Mouse (Mus musculus) hindbrain, embryonic 14.5 days (tissue): Measurements from ENCODE around the gene Casc3. TPM values are rescaled to one million over a fixed set of nuclear protein-coding genes. Genes with fewer than 3 reads are reported as not detected.

Experiments used
- ATAC-seq: fragments of 200-750 bp; cut with Nextera tagmentation; 2 replicates; pipeline ENCODE4 v1.8.0; 2017; ENCODE audit warnings: moderate number of reproducible peaks, mild to moderate bottlenecking, moderate TSS enrichment, moderate library complexity; ENCODE audit not compliant: low FRiP score
- DNase-seq: peaks from one replicate; pipeline ENCODE4 v3.0.0-alpha.2; 2015; ENCODE audit warnings: low spot score
- H3K27ac ChIP-seq: fragments of 300-500 bp; sonication (generic); 2 replicates; pipeline ENCODE4 v1.5.1; 2014; ENCODE audit warnings: mild to moderate bottlenecking, moderate library complexity
- H3K27me3 ChIP-seq: fragments of 300-500 bp; sonication (generic); 2 replicates; pipeline ENCODE4 v1.6.1; 2014; ENCODE audit warnings: mild to moderate bottlenecking, low read length, mixed read lengths; ENCODE audit not compliant: control insufficient read depth, insufficient read depth
- H3K36me3 ChIP-seq: fragments of 300-500 bp; sonication (generic); replicated peaks from 2 replicates; pipeline ENCODE4 v1.6.1; 2014; ENCODE audit not compliant: control insufficient read depth, insufficient read depth
- H3K4me1 ChIP-seq: fragments of 300-500 bp; sonication (generic); replicated peaks from 2 replicates; pipeline ENCODE4 v1.6.1; 2014; ENCODE audit warnings: antibody characterized with exemption, low read length, mixed read lengths; ENCODE audit not compliant: control insufficient read depth, insufficient read depth
- H3K4me2 ChIP-seq: fragments of 300-500 bp; sonication (generic); replicated peaks from 2 replicates; pipeline ENCODE4 v1.6.1; 2014; ENCODE audit warnings: mild to moderate bottlenecking, moderate library complexity
- H3K4me3 ChIP-seq: fragments of 300-500 bp; sonication (generic); replicated peaks from 2 replicates; pipeline ENCODE4 v1.5.1; 2014; ENCODE audit warnings: mild to moderate bottlenecking, low read length
- H3K9ac ChIP-seq: fragments of 300-500 bp; sonication (generic); 2 replicates; pipeline ENCODE4 v1.6.1; 2014
- H3K9me3 ChIP-seq: fragments of 300-500 bp; sonication (generic); 2 replicates; pipeline ENCODE4 v1.6.1; 2016; ENCODE audit warnings: low read length; ENCODE audit not compliant: control insufficient read depth
- WGBS: fragments of 180-500 bp; shearing (Covaris S2); extraction: QIAGEN DNeasy Blood & Tissue Kit; methylation state at CpG from one replicate; pipeline ENCODE4 v1.1.7; 2014; 5-methylcytosine and 5-hydroxymethylcytosine counted together
- polyA plus RNA-seq: library from polyadenylated mRNA; unstranded; fragments of >200 nt; fragmentation: Nextera tagmentation; extraction: Ambion mirVana; gene quantifications from 2 replicates; pipeline ENCODE4 v1.2.1, GENCODE M21; 2014

Gene Casc3
- polyA plus RNA-seq = 49.3 and 57.4 TPM in 2 replicates

- no peak within 1 kb of the TSS for H3K27ac ChIP-seq
- ATAC-seq = no peak
- no peak for DNase-seq
- peaks cover 8% of the 10 kb centered on the region; the same call in 1 of the 2 replicates for H3K4me1 ChIP-seq
- H3K36me3 ChIP-seq = peaks cover 91% of the 10 kb centered on the region
- WGBS = 93% methylated on average over 5 of the region's 5 CpGs
- H3K4me3 ChIP-seq = no peak within 1 kb of the TSS
- H3K9me3 ChIP-seq = no peaks in the 10 kb centered on the region
- no peak within 1 kb of the TSS for H3K4me2 ChIP-seq
- no peaks in the 10 kb centered on the region for H3K27me3 ChIP-seq
- no peak within 1 kb of the TSS for H3K9ac ChIP-seq
These were observed at the start of gene Casc3 for GRCm38 (mm10) chr11:98804605-98805004. Gene Casc3 (plus strand): TSS chr11:98804905.

- no peak for DNase-seq
- H3K36me3 ChIP-seq = peaks cover 67% of the 10 kb centered on the region
- H3K4me2 ChIP-seq = no peak overlapping the region
- ATAC-seq = no peak
- H3K4me1 ChIP-seq = peaks cover 29% of the 10 kb centered on the region
- H3K27ac ChIP-seq = no peak overlapping the region
- no peaks in the 10 kb centered on the region for H3K9me3 ChIP-seq
- H3K4me3 ChIP-seq = no peak overlapping the region
- H3K9ac ChIP-seq = no peak overlapping the region
- 94% methylated on average over 6 of the region's 6 CpGs for WGBS
- no peaks in the 10 kb centered on the region for H3K27me3 ChIP-seq
These were observed 48.9 kb upstream of the Casc3 start for GRCm38 (mm10) chr11:98755726-98756380.

- ATAC-seq = no peak
- Histone ChIP-seq H3K27me3 (no peaks in the 10 kb centered on the region), H3K4me2 (no peak overlapping the region), H3K4me3 (no peak overlapping the region), H3K27ac (no peak overlapping the region), H3K36me3 (peaks cover 76% of the 10 kb centered on the region), H3K9ac (no peak overlapping the region), H3K9me3 (no peaks in the 10 kb centered on the region), H3K4me1 (peaks cover 20% of the 10 kb centered on the region)
- WGBS = 92% methylated on average over 12 of the region's 12 CpGs
- no peak for DNase-seq
These were observed 48.0 kb upstream of the Casc3 start for GRCm38 (mm10) chr11:98756711-98757110.

GRCm38 (mm10) chr11:98761939-98762338 is 42.8 kb upstream of the Casc3 start:
- Histone ChIP-seq H3K27me3 (no peaks in the 10 kb centered on the region), H3K4me2 (no peak overlapping the region), H3K4me1 (peaks cover 17% of the 10 kb centered on the region), H3K9me3 (no peaks in the 10 kb centered on the region), H3K9ac (no peak overlapping the region), H3K4me3 (no peak overlapping the region), H3K36me3 (peaks cover 94% of the 10 kb centered on the region), H3K27ac (no peak overlapping the region)
- 95% methylated on average over 4 of the region's 4 CpGs for WGBS
- ATAC-seq (no peak), DNase-seq (no peak)

- DNase-seq (no peak), ATAC-seq (no peak)
- H3K27me3 ChIP-seq = no peaks in the 10 kb centered on the region
- no peak overlapping the region for H3K4me2 ChIP-seq
- WGBS = 71% methylated on average over 17 of the region's 17 CpGs
- H3K36me3 ChIP-seq = peaks cover 84% of the 10 kb centered on the region
- no peak overlapping the region for H3K4me3 ChIP-seq
- H3K27ac ChIP-seq = no peak overlapping the region
- H3K9ac ChIP-seq = no peak overlapping the region
- H3K4me1 ChIP-seq = peaks cover 27% of the 10 kb centered on the region
- H3K9me3 ChIP-seq = no peaks in the 10 kb centered on the region
These were observed 41.8 kb upstream of the Casc3 start for GRCm38 (mm10) chr11:98762756-98763501.

GRCm38 (mm10) chr11:98763502-98763861 is 41.2 kb upstream of the Casc3 start:
- Histone ChIP-seq H3K27me3 (no peaks in the 10 kb centered on the region), H3K4me1 (peaks cover 32% of the 10 kb centered on the region)
- no peak for DNase-seq

GRCm38 (mm10) chr11:98764091-98764490 is 40.6 kb upstream of the Casc3 start:
- WGBS = 84% methylated on average over 18 of the region's 18 CpGs
- peaks cover 84% of the 10 kb centered on the region for H3K36me3 ChIP-seq
- no peak overlapping the region for H3K4me2 ChIP-seq

More at GRCm38 (mm10) chr11:98763502-98763861, 41.2 kb upstream of the Casc3 start:
- H3K27ac ChIP-seq = no peak overlapping the region
- H3K4me2 ChIP-seq = no peak overlapping the region
- 90% methylated on average over 8 of the region's 8 CpGs for WGBS
- no peak for ATAC-seq
- H3K9me3 ChIP-seq = no peaks in the 10 kb centered on the region
- H3K4me3 ChIP-seq = no peak overlapping the region
- peaks cover 84% of the 10 kb centered on the region for H3K36me3 ChIP-seq
- no peak overlapping the region for H3K9ac ChIP-seq

GRCm38 (mm10) chr11:98764746-98765145 is 40.0 kb upstream of the Casc3 start:
- Histone ChIP-seq H3K27me3 (no peaks in the 10 kb centered on the region), H3K4me1 (peaks cover 37% of the 10 kb centered on the region), H3K9ac (no peak overlapping the region), H3K27ac (no peak overlapping the region), H3K36me3 (peaks cover 87% of the 10 kb centered on the region), H3K4me2 (no peak overlapping the region), H3K4me3 (no peak overlapping the region), H3K9me3 (no peaks in the 10 kb centered on the region)
- DNase-seq = no peak
- no peak for ATAC-seq

More at GRCm38 (mm10) chr11:98764091-98764490, 40.6 kb upstream of the Casc3 start:
- ATAC-seq (no peak), DNase-seq (no peak)
- Histone ChIP-seq H3K4me3 (no peak overlapping the region), H3K27ac (no peak overlapping the region), H3K9me3 (no peaks in the 10 kb centered on the region), H3K27me3 (no peaks in the 10 kb centered on the region), H3K9ac (no peak overlapping the region), H3K4me1 (peaks cover 37% of the 10 kb centered on the region)

GRCm38 (mm10) chr11:98765421-98766309 is 39.0 kb upstream of the Casc3 start:
- Histone ChIP-seq H3K9ac (no peak overlapping the region), H3K27me3 (no peaks in the 10 kb centered on the region), H3K4me2 (peak overlapping the region; percentile 12; the same call in 1 of the 2 replicates), H3K4me3 (no peak overlapping the region), H3K36me3 (peaks cover 87% of the 10 kb centered on the region), H3K9me3 (no peaks in the 10 kb centered on the region), H3K27ac (peak overlapping the region; percentile 77), H3K4me1 (peaks cover 37% of the 10 kb centered on the region)
- DNase-seq (no peak), ATAC-seq (peak; percentile 16; the same call in 1 of the 2 replicates)
- 33% methylated on average over 9 of the region's 9 CpGs for WGBS
